12 mouse cellular contexts compared by ENCODE assay signal in the genomic region with DNA sequence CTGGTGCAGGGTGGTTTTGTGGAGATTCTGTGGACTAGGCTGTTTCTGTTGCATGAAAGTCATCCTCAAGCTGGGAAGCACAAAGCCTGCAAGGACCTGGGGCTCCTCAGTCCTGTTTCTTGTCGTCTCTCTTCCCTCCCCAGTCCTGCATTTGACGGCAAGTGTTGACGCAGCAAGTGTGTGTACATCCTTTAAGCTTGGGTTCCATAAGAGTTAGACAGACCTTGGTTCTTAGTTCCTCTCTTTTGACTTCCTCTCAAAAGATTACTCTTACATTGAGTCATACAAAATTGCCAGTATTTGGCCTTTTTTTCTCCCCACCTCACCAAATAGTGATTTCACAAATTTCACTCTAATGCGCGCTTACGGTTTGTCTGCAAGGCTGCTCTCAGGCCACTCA. TPM values are rescaled to one million over a fixed set of nuclear protein-coding genes. Genes with fewer than 3 reads are reported as not detected.
"Had no signal": no experiment of that assay in that cellular context is flagged by ENCODE, and none has a peak within 500 bp of the region (broad histone marks: within the 10 kb centered on the region; RNA-seq: fewer than 3 reads in every experiment).

No protein-coding gene starts in this region.

- H3K9ac ChIP-seq: kidney, embryonic 15.5 days; liver, embryonic 14.5 days; lung, embryonic 15.5 days; neural tube, embryonic 13.5 days had no signal

- H3K4me3 ChIP-seq: kidney, embryonic 15.5 days; left cerebral cortex, adult 2 months; lung, embryonic 15.5 days; megakaryocyte, embryonic 14.5 days; midbrain, embryonic 10.5 days; myocyte; neural tube, embryonic 13.5 days had no signal

- H3K27me3 ChIP-seq: kidney, embryonic 15.5 days; neural tube, embryonic 13.5 days had no signal

- H3K36me3 ChIP-seq: neural tube, embryonic 13.5 days had no signal

- H3K9me3 ChIP-seq: kidney, embryonic 15.5 days; lung, embryonic 15.5 days; midbrain, embryonic 10.5 days; neural tube, embryonic 13.5 days had no signal

- DNase-seq: thymus, adult 18-20 months had no signal

- H3K27ac ChIP-seq: left cerebral cortex, adult 2 months; liver, embryonic 14.5 days; lung, embryonic 15.5 days; midbrain, embryonic 10.5 days; neural tube, embryonic 13.5 days had no signal

- H3K4me1 ChIP-seq: midbrain, embryonic 10.5 days; neural tube, embryonic 13.5 days had no signal

- H3K4me2 ChIP-seq: kidney, embryonic 15.5 days; liver, embryonic 11.5 days; lung, embryonic 15.5 days; neural tube, embryonic 13.5 days had no signal

- ATAC-seq: midbrain, embryonic 16.5 days had no signal

RNA-seq across cellular contexts. Expression of gene Nid2, which starts 26.3 kb away (rescaled TPM):
- total RNA-seq: neutrophil, adult 5-6 weeks had no signal
